Mouse (Mus musculus) hindbrain, postnatal 0 days (tissue): ENCODE measurements at regions not wholly inside any gene's neighbourhood (a gene's known extent, or its start where the extent isn't known, plus 50 kb on each side); places are given as distances from the start of the nearest gene placed in this dataset.
A peak's percentile ranks its signal among the peaks of the same experiment; 100 is the strongest.

ENCODE experiments used
- ATAC-seq: fragments of 200-750 bp; cut with Nextera tagmentation; 2 replicates; pipeline ENCODE4 v1.8.0; 2017; ENCODE audit warnings: mild to moderate bottlenecking, moderate TSS enrichment, moderate library complexity
- DNase-seq: peaks from one replicate; pipeline ENCODE4 v3.0.0-alpha.2; 2015; ENCODE audit warnings: low spot score
- H3K27ac ChIP-seq: fragments of 300-500 bp; sonication (generic); 2 replicates; pipeline ENCODE4 v1.5.1; 2014; ENCODE audit warnings: mild to moderate bottlenecking
- H3K27me3 ChIP-seq: fragments of 300-500 bp; sonication (generic); 2 replicates; pipeline ENCODE4 v1.6.1; 2014; ENCODE audit warnings: low read length, mixed read lengths; ENCODE audit not compliant: insufficient read depth
- H3K36me3 ChIP-seq: fragments of 300-500 bp; sonication (generic); 2 replicates; pipeline ENCODE4 v1.6.1; 2014; ENCODE audit warnings: low read length, mixed read lengths; ENCODE audit not compliant: insufficient read depth
- H3K4me1 ChIP-seq: fragments of 300-500 bp; sonication (generic); 2 replicates; pipeline ENCODE4 v1.6.1; 2014; ENCODE audit warnings: antibody characterized with exemption, low read length, mixed read lengths; ENCODE audit not compliant: insufficient read depth
- H3K4me2 ChIP-seq: fragments of 300-500 bp; sonication (generic); 2 replicates; pipeline ENCODE4 v1.6.1; 2014; ENCODE audit warnings: low read depth, mild to moderate bottlenecking, low read length, moderate library complexity, mixed read lengths
- H3K4me3 ChIP-seq: fragments of 300-500 bp; sonication (generic); 2 replicates; pipeline ENCODE4 v1.5.1; 2014; ENCODE audit warnings: low read length
- H3K9ac ChIP-seq: fragments of 300-500 bp; sonication (generic); replicated peaks from 2 replicates; pipeline ENCODE4 v1.6.1; 2014; ENCODE audit warnings: mild to moderate bottlenecking, low read length, moderate library complexity, mixed read lengths
- H3K9me3 ChIP-seq: fragments of 300-500 bp; sonication (generic); 2 replicates; pipeline ENCODE4 v1.6.1; 2016; ENCODE audit warnings: low read length, mixed read lengths
- CTCF ChIP-seq: IDR thresholded peaks from 2 replicates; pipeline ENCODE4 v1.5.1; 2016; ENCODE audit warnings: antibody characterized with exemption, control low read depth, low read depth
- WGBS: fragments of 180-500 bp; shearing (Covaris S2); extraction: QIAGEN DNeasy Blood & Tissue Kit; methylation state at CpG from one replicate; pipeline ENCODE4 v1.1.7; 2014; 5-methylcytosine and 5-hydroxymethylcytosine counted together

DNA sequence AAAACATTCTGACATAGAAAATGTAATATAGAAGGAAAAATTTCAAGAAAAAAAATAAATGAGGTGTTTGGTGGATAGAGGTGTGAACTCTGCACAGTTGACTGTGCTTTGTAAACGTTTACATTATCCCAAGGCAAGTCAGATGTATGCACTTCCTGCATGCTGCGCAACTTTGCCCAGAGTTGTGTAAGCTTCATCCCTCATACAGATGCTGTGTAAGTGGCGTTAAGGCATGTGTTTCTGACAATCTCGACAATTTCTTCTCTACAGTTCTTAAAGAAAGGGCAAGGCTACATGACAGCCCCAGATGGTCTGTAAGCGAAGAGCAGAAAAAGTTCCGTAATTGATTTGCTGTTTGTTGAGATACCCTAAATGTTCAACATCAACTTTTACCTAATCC lies 476.6 kb upstream of the Pitx2 start:
- no peaks in the 10 kb centered on the region for H3K36me3 ChIP-seq
- H3K27ac ChIP-seq: no peak overlapping the region
- no peak overlapping the region for H3K9ac ChIP-seq
- H3K4me1 ChIP-seq: no peaks in the 10 kb centered on the region
- no peak for TF ChIP-seq CTCF
- H3K4me3 ChIP-seq: no peak overlapping the region
- H3K9me3 ChIP-seq: no peaks in the 10 kb centered on the region
- no peak overlapping the region for H3K4me2 ChIP-seq
- no peak for ATAC-seq
- 87% methylated on average over 6 of the region's 6 CpGs for WGBS
- DNase-seq: no peak
- no peaks in the 10 kb centered on the region for H3K27me3 ChIP-seq

DNA sequence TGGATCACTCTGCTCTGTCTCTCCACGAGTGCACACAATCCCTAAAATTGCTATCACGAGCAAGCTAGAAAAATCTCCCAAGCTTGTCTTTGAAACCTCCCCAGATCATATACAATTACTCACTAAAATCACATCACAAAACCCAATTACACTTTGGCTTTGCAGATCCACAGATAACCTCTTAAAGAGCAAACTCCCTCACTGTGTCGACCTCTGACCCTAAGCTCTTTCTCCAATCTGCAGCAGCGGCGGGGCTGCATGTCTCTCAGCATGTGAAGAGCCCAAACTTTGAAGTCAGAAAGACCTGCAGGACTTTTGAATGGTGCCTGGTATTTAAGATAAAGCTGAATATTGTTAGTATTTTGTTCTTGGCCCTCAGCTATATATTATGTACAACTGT lies 479.4 kb upstream of the Pitx2 start:
- H3K4me3 ChIP-seq: no peak overlapping the region
- no peak overlapping the region for H3K4me2 ChIP-seq
- H3K27ac ChIP-seq: no peak overlapping the region
- no peak for DNase-seq
- H3K27me3 ChIP-seq: no peaks in the 10 kb centered on the region
- no peak for ATAC-seq
- 39% methylated on average over 5 of the region's 5 CpGs for WGBS
- no peak for TF ChIP-seq CTCF
- H3K4me1 ChIP-seq: no peaks in the 10 kb centered on the region
- no peaks in the 10 kb centered on the region for H3K36me3 ChIP-seq
- no peak overlapping the region for H3K9ac ChIP-seq
- no peaks in the 10 kb centered on the region for H3K9me3 ChIP-seq

- no peak for ATAC-seq
These were observed 480.5 kb upstream of the Pitx2 start for GRCm38 (mm10) chr3:128719226-128719625.

DNA sequence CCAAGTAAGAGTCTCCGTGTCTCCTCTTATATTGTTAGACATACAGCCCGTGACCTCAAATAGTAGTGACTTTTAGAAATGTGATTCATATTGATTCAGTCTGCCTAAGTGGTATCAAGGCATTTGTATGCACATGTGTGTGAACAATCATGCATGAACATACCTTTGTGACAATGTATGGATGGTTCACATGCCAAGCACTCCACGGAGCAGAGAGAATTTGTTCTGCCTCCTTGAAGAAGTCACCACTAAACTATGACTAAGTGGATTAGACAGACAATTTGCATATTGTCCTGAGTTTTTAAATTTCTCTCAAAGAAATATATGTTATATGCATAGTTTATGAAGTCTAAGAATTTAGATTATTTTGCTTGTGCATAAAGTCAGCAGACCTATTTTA lies 492.4 kb upstream of the Pitx2 start:
- ATAC-seq: no peak
- Histone ChIP-seq H3K27ac (no peak overlapping the region), H3K9me3 (no peaks in the 10 kb centered on the region), H3K36me3 (no peaks in the 10 kb centered on the region), H3K9ac (no peak overlapping the region), H3K4me1 (no peaks in the 10 kb centered on the region), H3K4me2 (no peak overlapping the region), H3K27me3 (no peaks in the 10 kb centered on the region), H3K4me3 (no peak overlapping the region)
- WGBS: 61% methylated on average over 3 of the region's 3 CpGs
- DNase-seq: no peak
- no peak for TF ChIP-seq CTCF

More at GRCm38 (mm10) chr3:128719226-128719625, 480.5 kb upstream of the Pitx2 start:
- Histone ChIP-seq H3K27me3 (no peaks in the 10 kb centered on the region), H3K9me3 (no peaks in the 10 kb centered on the region), H3K36me3 (no peaks in the 10 kb centered on the region), H3K4me2 (no peak overlapping the region), H3K9ac (no peak overlapping the region), H3K27ac (no peak overlapping the region), H3K4me3 (no peak overlapping the region), H3K4me1 (no peaks in the 10 kb centered on the region)
- no peak for TF ChIP-seq CTCF
- 61% methylated on average over 7 of the region's 7 CpGs for WGBS
- DNase-seq: no peak

DNA sequence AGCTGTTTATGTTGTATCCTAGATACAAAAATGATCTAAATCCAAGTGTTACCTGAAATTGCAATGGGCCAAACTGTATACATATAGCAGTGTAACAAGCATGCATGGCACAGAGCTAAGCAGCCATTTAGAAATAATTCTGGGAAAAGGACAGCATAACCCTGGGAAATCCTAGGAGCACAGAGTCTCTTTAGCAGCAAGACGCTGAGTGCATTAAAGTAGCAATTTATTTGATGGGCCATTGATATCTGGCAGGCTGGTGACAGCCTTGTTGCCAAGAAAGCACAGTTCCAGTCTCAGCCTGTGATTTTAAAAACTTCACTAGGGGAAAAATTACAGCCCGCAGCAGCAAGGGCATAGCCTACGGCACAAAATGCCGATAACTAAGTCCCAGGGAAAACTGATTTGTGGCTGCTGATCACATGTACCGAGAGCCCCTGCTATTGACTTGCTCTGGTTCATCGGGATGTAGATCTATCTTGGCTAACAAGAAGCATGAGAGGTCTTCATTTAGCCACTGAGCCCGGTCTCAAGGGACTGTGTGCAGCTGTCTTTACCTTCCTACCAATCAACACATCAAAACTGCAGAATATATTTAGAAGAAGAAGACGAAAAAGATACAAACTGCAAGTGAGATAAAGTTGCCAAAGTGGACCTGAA lies 531.1 kb upstream of the Pitx2 start:
- H3K9ac ChIP-seq: no peak overlapping the region
- H3K27ac ChIP-seq: no peak overlapping the region
- H3K9me3 ChIP-seq: no peaks in the 10 kb centered on the region
- 57% methylated on average over 8 of the region's 8 CpGs for WGBS
- peaks cover 3% of the 10 kb centered on the region; the same call in 1 of the 2 replicates for H3K4me1 ChIP-seq
- no peak overlapping the region for H3K4me3 ChIP-seq
- H3K4me2 ChIP-seq: no peak overlapping the region
- H3K27me3 ChIP-seq: no peaks in the 10 kb centered on the region
- DNase-seq (peak; percentile 5), ATAC-seq (no peak)
- no peaks in the 10 kb centered on the region for H3K36me3 ChIP-seq
- TF ChIP-seq CTCF: no peak

- no peaks in the 10 kb centered on the region for H3K36me3 ChIP-seq
- H3K27ac ChIP-seq: no peak overlapping the region
- peaks cover 3% of the 10 kb centered on the region; the same call in 1 of the 2 replicates for H3K4me1 ChIP-seq
- WGBS: 88% methylated on average over 3 of the region's 3 CpGs
- H3K4me2 ChIP-seq: no peak overlapping the region
- H3K9ac ChIP-seq: no peak overlapping the region
- ATAC-seq: no peak
- no peak overlapping the region for H3K4me3 ChIP-seq
- no peak for DNase-seq
- H3K27me3 ChIP-seq: no peaks in the 10 kb centered on the region
- H3K9me3 ChIP-seq: no peaks in the 10 kb centered on the region
- TF ChIP-seq CTCF: no peak
These were observed 534.5 kb upstream of the Pitx2 start for GRCm38 (mm10) chr3:128665184-128665583.

- H3K4me2 ChIP-seq: no peak overlapping the region
- no peak for ATAC-seq
- no peak overlapping the region for H3K4me3 ChIP-seq
- no peak for TF ChIP-seq CTCF
- 75% methylated on average over 18 of the region's 18 CpGs for WGBS
- H3K27me3 ChIP-seq: no peaks in the 10 kb centered on the region
- H3K4me1 ChIP-seq: no peaks in the 10 kb centered on the region
- no peaks in the 10 kb centered on the region for H3K9me3 ChIP-seq
- no peak overlapping the region for H3K27ac ChIP-seq
- H3K36me3 ChIP-seq: no peaks in the 10 kb centered on the region
- H3K9ac ChIP-seq: no peak overlapping the region
- no peak for DNase-seq
These were observed 562.5 kb upstream of the Pitx2 start for GRCm38 (mm10) chr3:128636960-128637755.
